Mouse (Mus musculus): ENCODE measurements around the gene Ttll1. TPM values are rescaled to one million over a fixed set of nuclear protein-coding genes. Genes with fewer than 3 reads are reported as not detected.
"Not testable (repeated sequence)": the region's sequence is repeated elsewhere in the genome, so short reads cannot be mapped to it uniquely, and the experiment has no call there.

Ttll1 gene
- total RNA-seq, 1 experiment: 7.2 TPM

DNA sequence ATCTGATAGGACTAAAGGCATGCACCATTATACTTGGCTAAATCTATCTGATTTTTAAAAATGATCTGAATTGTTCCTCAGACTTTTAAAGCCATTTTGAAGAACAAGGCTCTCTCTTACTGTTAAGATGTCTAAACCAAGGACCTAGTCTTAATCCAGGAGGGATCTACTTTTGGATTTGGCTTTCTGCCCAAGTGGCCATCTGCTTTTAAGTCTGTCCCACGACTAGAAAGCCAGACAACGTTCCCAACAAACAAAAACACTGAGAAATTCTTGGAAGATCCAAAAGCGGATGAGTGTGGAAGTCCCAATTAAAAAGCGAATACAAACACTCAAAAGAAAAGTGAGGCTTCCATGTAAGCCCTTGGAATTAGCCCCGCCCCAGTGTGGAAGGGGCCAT, 4.3 kb upstream of the Ttll1 start:
- Histone ChIP-seq H3K9me3 (ENCODE audit: control insufficient read depth, insufficient read depth, low read depth, low read length) (no peaks in the 10 kb centered on the region), H3K9ac (ENCODE audit: insufficient read depth, low read depth, low read length, poor library complexity, severe bottlenecking) (no peak overlapping the region), H3K4me3 (ENCODE audit: insufficient read depth in 1 of 2, low read depth in 1 of 2, low read length in 2 of 2, poor library complexity in 1 of 2, severe bottlenecking in 1 of 2) (no peak overlapping the region), H3K36me3 (ENCODE audit: control insufficient read depth, insufficient read depth, low read length, poor library complexity, severe bottlenecking) (no peaks in the 10 kb centered on the region), H3K4me1 (ENCODE audit: control insufficient read depth in 2 of 2, insufficient read depth in 2 of 2, low read length in 2 of 2, poor library complexity in 1 of 2) (no peaks in the 10 kb centered on the region; a peak in 1 of 4 replicates), H3K27ac (ENCODE audit: insufficient read depth, low read depth, low read length, poor library complexity, severe bottlenecking) (no peak overlapping the region)
- DNase-seq (ENCODE audit: low read depth, low spot score): no peak
- TF ChIP-seq CHD2 (IDR thresholded peaks at IDR 0.05; ENCODE audit: low read depth, low read length): no peak
- no peak for TF ChIP-seq HCFC1 (IDR thresholded peaks at IDR 0.05; ENCODE audit: borderline replicate concordance, insufficient read depth, low read length)
- no peak for TF ChIP-seq MAFK (IDR thresholded peaks at IDR 0.05; ENCODE audit: insufficient read depth, low read depth, low read length)
- no peak for TF ChIP-seq ZC3H11A (IDR thresholded peaks at IDR 0.05; ENCODE audit: borderline replicate concordance, low read depth, low read length)
- in situ Hi-C loops (cut with MboI; ENCODE audit: low sequenced_read_pairs in 2 of 2, unreplicated experiment in 2 of 2): no loop called here

DNA sequence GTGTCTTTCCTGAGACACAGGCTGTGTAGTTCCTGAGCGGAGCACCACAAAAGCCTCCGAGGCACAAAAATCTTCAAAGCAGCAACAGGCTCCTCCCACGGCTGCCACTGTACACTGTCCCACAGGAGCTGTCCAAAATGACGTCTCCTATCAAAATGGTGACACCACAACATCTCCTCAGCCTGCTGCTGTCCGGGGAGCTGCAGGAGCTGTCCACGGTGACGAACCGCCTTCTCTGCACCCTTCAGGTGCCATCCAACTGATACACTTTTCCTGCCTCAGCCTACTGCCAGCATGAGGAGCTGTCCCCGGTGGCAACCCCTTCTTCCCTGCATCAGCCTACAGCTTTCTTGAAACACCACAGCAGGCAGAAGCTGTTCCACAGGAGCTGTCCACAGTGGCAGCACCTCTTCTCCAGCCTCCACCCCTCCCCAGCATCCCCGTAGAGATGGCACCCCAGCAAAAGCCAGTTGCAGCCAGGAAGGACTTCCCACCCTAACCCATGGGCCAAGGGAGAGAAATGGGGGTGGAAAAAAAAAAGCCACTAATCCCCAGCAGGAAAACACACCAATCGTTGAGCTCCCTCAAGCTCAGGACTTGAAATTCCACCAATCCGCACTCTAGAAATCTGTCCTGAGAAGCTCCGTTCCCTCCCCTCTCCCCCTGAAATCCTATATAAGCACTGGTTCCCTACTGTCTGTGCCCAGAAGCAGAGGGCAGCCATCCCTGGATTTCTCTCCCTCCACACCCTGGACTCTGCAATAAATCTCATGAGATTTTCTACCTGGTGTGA, 2.0 kb upstream of the Ttll1 start:
- TF ChIP-seq MAFK (IDR thresholded peaks at IDR 0.05; ENCODE audit: insufficient read depth, low read depth, low read length): no peak
- TF ChIP-seq CHD2 (IDR thresholded peaks at IDR 0.05; ENCODE audit: low read depth, low read length): no peak
- TF ChIP-seq HCFC1 (IDR thresholded peaks at IDR 0.05; ENCODE audit: borderline replicate concordance, insufficient read depth, low read length): 0 out of 2 replicates have a peak, but pooled peaks have one; percentile 58
- TF ChIP-seq ZC3H11A (IDR thresholded peaks at IDR 0.05; ENCODE audit: borderline replicate concordance, low read depth, low read length): no peak
- TF ChIP-seq ZNF384 (IDR thresholded peaks at IDR 0.05; ENCODE audit: low read depth, low read length): no peak
- in situ Hi-C loops (cut with MboI; ENCODE audit: low sequenced_read_pairs in 2 of 2, unreplicated experiment in 2 of 2): no loop called here
- DNase-seq (ENCODE audit: low read depth, low spot score): no peak
- Histone ChIP-seq H3K9ac (ENCODE audit: insufficient read depth, low read depth, low read length, poor library complexity, severe bottlenecking) (no peak overlapping the region), H3K9me3 (ENCODE audit: control insufficient read depth, insufficient read depth, low read depth, low read length) (no peaks in the 10 kb centered on the region), H3K36me3 (ENCODE audit: control insufficient read depth, insufficient read depth, low read length, poor library complexity, severe bottlenecking) (no peaks in the 10 kb centered on the region), H3K4me1 (ENCODE audit: control insufficient read depth in 2 of 2, insufficient read depth in 2 of 2, low read length in 2 of 2, poor library complexity in 1 of 2) (no peaks in the 10 kb centered on the region), H3K27ac (ENCODE audit: insufficient read depth, low read depth, low read length, poor library complexity, severe bottlenecking) (no peak overlapping the region), H3K4me3 (ENCODE audit: insufficient read depth in 1 of 2, low read depth in 1 of 2, low read length in 2 of 2, poor library complexity in 1 of 2, severe bottlenecking in 1 of 2) (no peak overlapping the region)

DNA sequence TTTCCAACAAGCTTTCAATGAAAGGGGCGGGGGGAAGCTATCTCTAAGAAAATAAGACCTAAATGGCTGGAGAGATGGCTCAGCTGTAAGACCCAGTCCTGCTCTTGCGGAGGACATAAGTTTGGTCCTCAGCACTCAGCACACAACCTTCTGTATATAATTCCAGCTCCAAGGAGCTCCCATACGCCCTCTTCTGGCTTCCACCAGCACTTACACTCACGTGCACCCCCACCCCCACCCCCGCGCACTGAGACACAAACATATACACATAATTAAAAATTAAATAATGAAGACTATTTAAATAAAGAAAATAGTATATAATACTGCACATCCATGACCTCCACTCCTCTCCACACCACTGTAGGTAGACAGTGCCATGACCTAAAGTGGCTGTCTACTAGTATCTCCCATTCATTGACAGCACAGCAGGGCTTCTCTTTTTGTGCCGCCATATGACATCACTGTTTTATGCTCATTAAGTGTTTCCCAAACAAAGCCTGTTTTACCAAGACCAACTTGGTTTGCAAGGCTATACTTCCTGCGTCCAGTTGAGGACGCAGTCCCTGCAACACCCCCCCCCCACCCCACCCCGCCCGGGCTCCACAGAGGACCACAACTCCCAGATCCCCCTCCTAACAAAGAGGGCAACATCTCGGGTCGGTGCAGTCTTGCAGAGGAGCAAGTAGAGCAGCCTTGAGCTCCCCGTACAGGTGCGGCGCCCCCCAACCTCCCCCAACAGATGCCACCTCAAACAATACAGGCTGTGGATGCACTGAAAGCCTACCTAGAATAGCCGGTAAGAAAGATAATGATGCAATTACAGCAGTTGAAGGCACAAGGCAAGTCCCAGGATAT, 516 bp downstream of the Ttll1 start:
- no peak for DNase-seq (ENCODE audit: low read depth, low spot score)
- in situ Hi-C loops (cut with MboI; ENCODE audit: low sequenced_read_pairs in 2 of 2, unreplicated experiment in 2 of 2): no loop called here
- Histone ChIP-seq H3K36me3 (ENCODE audit: control insufficient read depth, insufficient read depth, low read length, poor library complexity, severe bottlenecking) (no peaks in the 10 kb centered on the region), H3K9me3 (ENCODE audit: control insufficient read depth, insufficient read depth, low read depth, low read length) (no peaks in the 10 kb centered on the region), H3K4me1 (ENCODE audit: control insufficient read depth in 2 of 2, insufficient read depth in 2 of 2, low read length in 2 of 2, poor library complexity in 1 of 2) (no peaks in the 10 kb centered on the region), H3K4me3 (ENCODE audit: insufficient read depth in 1 of 2, low read depth in 1 of 2, low read length in 2 of 2, poor library complexity in 1 of 2, severe bottlenecking in 1 of 2) (peak overlapping the region; percentile 74 to 83), H3K9ac (ENCODE audit: insufficient read depth, low read depth, low read length, poor library complexity, severe bottlenecking) (peak overlapping the region; percentile 32; the same call in 1 of the 2 replicates), H3K27ac (ENCODE audit: insufficient read depth, low read depth, low read length, poor library complexity, severe bottlenecking) (no peak overlapping the region)
- TF ChIP-seq ZNF384 (IDR thresholded peaks at IDR 0.05; ENCODE audit: low read depth, low read length) (no peak), CHD2 (IDR thresholded peaks at IDR 0.05; ENCODE audit: low read depth, low read length) (no peak), MAFK (IDR thresholded peaks at IDR 0.05; ENCODE audit: insufficient read depth, low read depth, low read length) (no peak), ZC3H11A (IDR thresholded peaks at IDR 0.05; ENCODE audit: borderline replicate concordance, low read depth, low read length) (no peak), HCFC1 (IDR thresholded peaks at IDR 0.05; ENCODE audit: borderline replicate concordance, insufficient read depth, low read length) (no peak)

DNA sequence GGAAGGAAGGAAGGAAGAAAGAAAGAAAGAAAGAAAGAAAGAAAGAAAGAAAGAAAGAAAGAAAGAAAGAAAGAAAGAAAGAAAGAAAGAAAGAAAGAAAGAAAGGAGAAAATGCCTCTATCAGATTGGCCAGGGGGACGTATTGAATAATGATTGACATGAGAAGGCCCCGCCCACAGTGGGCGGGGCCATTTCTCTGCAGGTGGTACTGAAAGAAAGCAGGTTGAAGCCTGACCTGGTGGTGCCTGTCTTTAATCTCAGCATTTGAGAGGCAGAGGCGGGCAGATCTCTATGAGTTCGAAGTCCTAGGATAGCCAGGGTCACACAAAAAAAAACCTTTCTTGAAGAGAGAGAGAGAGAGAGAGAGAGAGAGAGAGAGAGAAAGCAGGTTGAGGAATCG, 9.2 kb downstream of the Ttll1 start:
- H3K36me3 ChIP-seq (ENCODE audit: control insufficient read depth, insufficient read depth, low read length, poor library complexity, severe bottlenecking); H3K4me3 ChIP-seq (ENCODE audit: insufficient read depth in 1 of 2, low read depth in 1 of 2, low read length in 2 of 2, poor library complexity in 1 of 2, severe bottlenecking in 1 of 2); H3K9me3 ChIP-seq (ENCODE audit: control insufficient read depth, insufficient read depth, low read depth, low read length); in situ Hi-C loops (cut with MboI; ENCODE audit: low sequenced_read_pairs in 2 of 2, unreplicated experiment in 2 of 2); H3K9ac ChIP-seq (ENCODE audit: insufficient read depth, low read depth, low read length, poor library complexity, severe bottlenecking); H3K4me1 ChIP-seq (ENCODE audit: control insufficient read depth in 2 of 2, insufficient read depth in 2 of 2, low read length in 2 of 2, poor library complexity in 1 of 2); H3K27ac ChIP-seq (ENCODE audit: insufficient read depth, low read depth, low read length, poor library complexity, severe bottlenecking): not testable (repeated sequence)
- peak; percentile 74 for DNase-seq (ENCODE audit: low read depth, low spot score)

Measured in ES-E14 (cell line).